Mouse (Mus musculus) embryonic fibroblast, embryonic 13.5 days (primary cell): ENCODE measurements around the gene Dnah17.

ENCODE experiments used
- CTCF ChIP-seq: IDR thresholded peaks from 2 replicates; pipeline ENCODE4 v1.5.1; 2011; ENCODE audit warnings: mild to moderate bottlenecking, control low read depth, low read length, moderate library complexity, borderline replicate concordance; ENCODE audit not compliant: insufficient read depth
- POLR2A ChIP-seq: IDR thresholded peaks from 2 replicates; pipeline ENCODE4 v1.6.1; 2011; ENCODE audit warnings: low read depth, mild to moderate bottlenecking, control low read depth, low read length, moderate library complexity

DNA sequence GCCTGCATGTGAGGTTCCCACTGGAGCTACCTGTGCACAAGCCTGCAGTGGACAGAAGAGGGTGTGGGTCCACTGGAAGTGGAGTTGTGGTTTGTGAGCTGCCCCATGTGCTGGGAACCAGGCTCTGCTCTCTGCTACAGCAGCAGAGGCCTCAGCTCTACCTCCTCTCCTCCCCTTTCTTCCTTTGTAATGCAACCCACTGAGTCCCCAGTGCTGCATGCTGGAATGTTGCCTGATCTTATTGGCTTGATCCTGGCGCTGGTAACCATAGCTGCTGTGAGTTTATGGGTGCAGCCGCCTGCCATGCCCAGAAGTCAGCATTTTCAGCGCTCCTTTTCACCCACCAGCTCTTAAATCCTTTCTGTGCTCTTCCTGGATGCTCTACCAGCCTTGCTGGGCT lies 134.4 kb downstream of the Dnah17 start:
- TF ChIP-seq CTCF (no peak), POLR2A (no peak)
